Mouse (Mus musculus): ENCODE measurements around the gene Cldn9.

Cldn9 gene

GRCm38 (mm10) chr17:23644613-23645495 is 39.0 kb downstream of the Cldn9 start, which contains the start of gene Mmp25:
Mmp25 (minus strand) TSS chr17:23645277.
- DNase-seq, result no peak

Measured in B cell, adult 2 months (primary cell).